Mouse (Mus musculus): ENCODE data around the gene Gm20538.

DNA sequence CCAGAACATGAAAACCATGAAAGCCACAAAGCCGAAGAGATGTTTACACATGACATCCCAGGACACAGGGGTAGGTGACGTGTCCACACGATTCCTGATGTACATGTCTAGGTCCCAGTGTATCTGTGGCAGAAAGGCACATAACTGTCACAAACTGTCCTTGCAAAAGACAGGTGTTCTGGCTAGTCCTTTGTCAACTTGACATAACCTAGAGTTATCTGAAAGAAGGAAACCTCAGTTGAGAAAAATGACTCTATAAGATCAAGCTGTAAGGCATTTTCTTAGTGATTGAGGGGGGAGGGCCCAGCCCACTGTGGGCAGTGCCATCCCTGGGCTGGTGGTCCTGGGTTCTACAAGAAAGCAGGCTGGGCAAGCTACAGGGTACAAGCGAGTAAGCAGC lies at the start of gene Gm20538:
- TF ChIP-seq POLR2A (IDR thresholded peaks at IDR 0.05; ENCODE audit: low read depth, low read length): no peak
- TF ChIP-seq CTCF (IDR thresholded peaks at IDR 0.05; ENCODE audit: extremely low read depth, insufficient read depth, insufficient read length, insufficient replicate concordance): no peak

Data from spleen, adult 2 months (tissue).